Mouse (Mus musculus): ENCODE data around the gene Dag1.
"Not testable (repeated sequence)": the region's sequence is repeated elsewhere in the genome, so short reads cannot be mapped to it uniquely, and the experiment has no call there.

The Dag1 gene

GRCm38 (mm10) chr9:108263690-108264190, at the start of gene Dag1:
Gene Dag1 (minus strand): TSS chr9:108263958.
- DNase-seq (ENCODE audit: low read depth, low spot score), result peak; percentile 90

DNA sequence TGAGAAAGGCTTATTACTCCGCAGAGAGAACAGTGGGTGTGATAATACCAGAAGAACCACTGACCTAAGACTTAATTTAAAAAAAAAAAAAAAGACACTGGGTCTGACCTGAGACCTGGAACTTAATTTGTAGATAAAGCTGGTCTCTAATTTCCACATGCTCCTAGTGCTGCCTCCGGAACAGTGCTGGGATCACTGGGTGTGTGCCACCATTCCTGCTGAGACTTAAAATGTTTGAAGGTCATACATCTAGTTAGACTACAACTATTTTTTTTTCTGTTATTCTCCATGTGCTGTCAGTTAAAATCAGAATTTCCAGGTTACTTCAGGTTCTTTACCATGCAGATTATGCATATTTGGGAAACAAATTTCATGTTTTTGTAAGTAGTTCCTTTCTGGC, 44.4 kb upstream of the Dag1 start:
- no peak for DNase-seq (ENCODE audit: low read depth, low spot score)

- no peak for DNase-seq (ENCODE audit: low read depth, low spot score)
Observed at GRCm38 (mm10) chr9:108307021-108307807, 43.5 kb upstream of the Dag1 start.

GRCm38 (mm10) chr9:108306571-108306980, 42.8 kb upstream of the Dag1 start:
- DNase-seq (ENCODE audit: low read depth, low spot score), result peak; percentile 67

GRCm38 (mm10) chr9:108305629-108306520, 42.1 kb upstream of the Dag1 start, which contains the start of the genes Rhoa and Tcta:
Gene Rhoa (plus strand): TSS chr9:108306129.
Gene Tcta (minus strand): TSS chr9:108306160.
- peak; percentile 99 for DNase-seq (ENCODE audit: low read depth, low spot score)

- DNase-seq (ENCODE audit: low read depth, low spot score), result no peak
Observed at GRCm38 (mm10) chr9:108305170-108305569, 41.4 kb upstream of the Dag1 start.

- no peak for DNase-seq (ENCODE audit: low read depth, low spot score)
Observed at GRCm38 (mm10) chr9:108304716-108305115, 41.0 kb upstream of the Dag1 start.

- no peak for DNase-seq (ENCODE audit: low read depth, low spot score)
Observed at GRCm38 (mm10) chr9:108301853-108302252, 38.1 kb upstream of the Dag1 start.

- no peak for DNase-seq (ENCODE audit: low read depth, low spot score)
Observed at GRCm38 (mm10) chr9:108296453-108297355, 32.9 kb upstream of the Dag1 start, which contains the start of gene Amt. Gene Amt (plus strand): TSS chr9:108296853.

DNA sequence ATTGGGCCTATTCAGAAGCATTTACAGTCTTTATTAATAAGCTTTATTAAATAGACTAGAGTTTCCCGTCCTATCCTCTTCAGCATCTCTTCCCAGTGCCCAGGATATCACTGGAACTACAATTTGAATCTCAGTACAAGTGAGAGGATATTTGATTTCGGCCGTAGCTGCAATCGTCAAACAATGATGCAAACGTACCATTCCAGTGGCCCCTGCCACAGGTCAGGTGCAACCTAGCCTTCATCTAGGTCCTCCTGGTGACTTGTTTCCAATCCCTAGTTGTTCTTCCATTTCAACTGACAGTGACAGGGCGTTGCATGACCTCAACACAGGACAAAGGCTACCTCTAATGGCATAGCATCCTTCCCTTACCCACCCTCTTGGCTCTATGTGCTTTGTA, 27.0 kb upstream of the Dag1 start:
- DNase-seq (ENCODE audit: low read depth, low spot score), result no peak

DNA sequence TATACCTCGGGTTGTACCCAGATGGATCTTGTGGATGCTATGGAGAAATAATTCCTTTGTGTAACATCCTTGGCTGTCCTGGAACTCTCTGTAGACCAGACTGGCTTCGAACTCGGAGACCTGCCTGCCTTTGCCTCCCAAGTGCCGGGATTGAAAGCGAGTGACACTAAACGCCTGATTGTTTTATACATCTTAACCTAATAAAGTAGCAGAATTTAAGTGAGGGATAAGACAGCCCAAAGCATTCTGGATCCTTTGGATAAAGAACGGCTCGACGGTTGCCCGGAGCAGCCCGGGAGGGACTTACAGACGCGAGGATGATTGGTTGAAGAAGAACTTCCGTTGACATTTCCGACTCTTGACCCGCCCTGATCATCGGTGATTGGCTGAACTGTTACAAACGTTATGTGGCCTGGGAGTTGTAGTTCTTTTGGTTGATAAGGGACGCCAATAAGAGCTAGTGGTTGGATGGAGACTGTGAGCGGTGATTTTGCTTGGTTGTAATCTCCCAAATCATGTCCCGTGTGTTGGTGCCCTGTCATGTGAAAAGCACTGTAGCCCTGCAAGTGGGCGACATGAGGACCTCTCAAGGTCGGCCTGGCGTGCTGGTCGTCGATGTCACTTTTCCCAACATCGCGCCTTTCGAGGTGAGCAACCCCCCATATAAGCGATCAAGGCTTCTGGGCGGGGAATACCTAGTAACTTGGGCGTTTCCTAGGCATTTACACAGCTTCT, 26.4 kb upstream of the Dag1 start, which contains the start of gene Nicn1:
Gene Nicn1, plus strand, starts transcription at position 414 of the 735 bp plus-strand sequence.
- peak; percentile 96 for DNase-seq (ENCODE audit: low read depth, low spot score)

DNA sequence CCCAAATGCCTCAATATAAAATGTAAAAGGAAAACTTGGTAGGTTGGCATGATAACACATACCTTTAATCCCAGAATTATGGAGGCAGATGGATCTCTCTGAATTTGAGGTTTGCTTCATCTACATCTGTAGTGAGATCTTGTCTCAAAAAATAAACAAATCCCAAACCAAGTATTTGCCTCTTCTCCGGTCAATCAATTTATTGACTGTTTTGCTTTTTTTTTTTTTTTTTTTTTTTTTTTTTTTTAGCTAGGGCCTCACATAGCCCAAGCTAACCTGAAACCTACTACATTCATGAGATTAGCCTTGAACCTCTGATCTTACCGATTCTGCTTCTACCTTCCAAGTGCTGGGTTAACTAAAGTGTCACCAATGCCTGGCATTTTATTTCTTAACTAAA, 25.6 kb upstream of the Dag1 start:
- no peak for DNase-seq (ENCODE audit: low read depth, low spot score)

DNA sequence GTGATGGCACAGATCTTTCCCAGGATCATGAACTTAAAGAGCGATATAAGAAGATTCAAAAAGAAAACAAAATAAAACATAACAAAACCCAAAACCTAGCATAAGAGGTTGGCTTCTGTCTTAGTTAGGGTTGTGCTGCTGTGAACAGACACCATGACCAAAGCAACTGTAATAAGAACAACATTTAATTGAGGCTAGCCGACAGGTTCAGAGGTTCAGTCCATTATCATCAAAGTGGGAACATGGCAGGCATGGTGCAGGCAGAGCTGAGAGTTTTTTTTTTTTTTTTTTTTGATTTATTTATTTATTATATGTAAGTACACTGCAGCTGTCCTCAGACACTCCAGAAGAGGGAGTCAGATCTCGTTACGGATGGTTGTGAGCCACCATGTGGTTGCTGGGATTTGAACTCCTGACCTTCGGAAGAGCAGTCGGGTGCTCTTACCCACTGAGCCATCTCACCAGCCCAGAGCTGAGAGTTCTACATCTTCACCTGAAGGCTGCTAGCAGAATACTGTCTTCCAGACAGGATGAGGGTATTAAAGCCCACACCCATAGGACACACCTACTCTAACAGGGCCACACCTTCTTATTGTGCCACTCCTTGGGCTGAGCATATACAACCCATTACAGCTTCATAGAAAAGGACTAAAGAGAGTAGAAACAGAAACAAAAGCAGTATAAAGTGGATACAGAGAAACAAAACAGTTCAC, 23.9 kb upstream of the Dag1 start:
- not testable (repeated sequence) for DNase-seq (ENCODE audit: low read depth, low spot score)

- DNase-seq (ENCODE audit: low read depth, low spot score), result peak; percentile 62
Observed at GRCm38 (mm10) chr9:108284410-108284809, 20.7 kb upstream of the Dag1 start.

DNA sequence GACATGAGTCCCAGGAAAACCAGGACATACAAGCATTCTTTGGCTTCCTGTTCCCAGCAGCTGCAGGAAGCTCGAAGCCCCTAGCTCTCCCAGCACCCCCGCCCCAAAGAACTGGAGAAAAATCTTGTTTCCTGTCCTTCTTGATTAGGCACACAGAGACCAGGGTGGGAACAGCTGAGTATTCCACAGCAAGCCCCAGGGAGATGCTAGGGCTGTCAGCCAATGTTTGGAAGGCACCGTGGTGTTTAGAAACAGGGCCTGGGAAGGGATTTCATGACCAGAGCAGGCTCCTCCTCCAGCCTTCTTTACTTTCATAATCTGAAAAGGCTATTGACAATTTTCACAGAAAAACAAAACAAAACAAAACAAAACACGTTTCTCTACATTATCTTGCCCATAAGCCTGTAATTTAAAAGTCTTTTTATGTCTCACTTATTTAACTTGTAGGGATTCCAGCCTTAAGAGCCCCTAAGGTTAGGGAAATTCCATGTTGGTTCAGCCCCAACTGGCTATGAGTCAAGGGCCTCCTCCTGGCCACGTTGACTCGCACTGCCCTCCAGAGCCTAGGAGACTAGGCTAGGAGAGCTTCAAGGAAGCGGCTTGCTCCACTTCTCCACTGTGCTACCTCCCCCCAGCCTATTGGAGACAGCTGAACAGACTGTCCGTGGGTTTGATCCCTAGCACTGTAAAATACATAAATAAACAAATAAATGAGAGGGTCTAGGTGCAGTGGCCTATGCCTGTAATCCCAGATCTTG, 16.5 kb upstream of the Dag1 start:
- no peak for DNase-seq (ENCODE audit: low read depth, low spot score)

GRCm38 (mm10) chr9:108278697-108279450, 15.1 kb upstream of the Dag1 start:
- DNase-seq (ENCODE audit: low read depth, low spot score), result peak; percentile 50

GRCm38 (mm10) chr9:108275331-108275659, 11.5 kb upstream of the Dag1 start:
- DNase-seq (ENCODE audit: low read depth, low spot score), result no peak

All from c-Kit-negative CD71-positive TER-119-positive erythroid progenitor cells, embryonic 14.5 days (primary cell).